Mouse (Mus musculus) embryonic facial prominence, embryonic 11.5 days (tissue): ENCODE results near the gene Gpr50. TPM values are rescaled to one million over a fixed set of nuclear protein-coding genes. Genes with fewer than 3 reads are reported as not detected.
A peak's percentile ranks its signal among the peaks of the same experiment; 100 is the strongest.

Experiments
- ATAC-seq: fragments of 200-750 bp; cut with Nextera tagmentation; replicated peaks from 2 replicates; pipeline ENCODE4 v1.8.0; 2017; ENCODE audit warnings: low read depth; ENCODE audit not compliant: insufficient number of reproducible peaks, low FRiP score, low TSS enrichment
- DNase-seq: peaks from one replicate; pipeline ENCODE4 v3.0.0-alpha.2; 2015; ENCODE audit warnings: low spot score
- H3K27ac ChIP-seq: fragments of 300-500 bp; sonication (generic); replicated peaks from 2 replicates; pipeline ENCODE4 v1.5.1; 2014; ENCODE audit warnings: mild to moderate bottlenecking, low read depth, low read length, control low read depth
- H3K27me3 ChIP-seq: fragments of 300-500 bp; sonication (generic); 2 replicates; pipeline ENCODE4 v1.6.1; 2014; ENCODE audit warnings: mild to moderate bottlenecking, low read length, moderate library complexity, mixed read lengths; ENCODE audit not compliant: control insufficient read depth, insufficient read depth
- H3K36me3 ChIP-seq: fragments of 300-500 bp; sonication (generic); replicated peaks from 2 replicates; pipeline ENCODE4 v1.6.1; 2014; ENCODE audit warnings: low read depth, mild to moderate bottlenecking, low read length, moderate library complexity, mixed read lengths; ENCODE audit not compliant: control insufficient read depth, insufficient read depth
- H3K4me1 ChIP-seq: fragments of 300-500 bp; sonication (generic); 2 replicates; pipeline ENCODE4 v1.6.1; 2014; ENCODE audit warnings: low read length, mixed read lengths; ENCODE audit not compliant: control insufficient read depth, insufficient read depth
- H3K4me2 ChIP-seq: fragments of 300-500 bp; sonication (generic); 2 replicates; pipeline ENCODE4 v1.6.1; 2014; ENCODE audit warnings: low read depth, mild to moderate bottlenecking, control low read depth, low read length, moderate library complexity
- H3K4me3 ChIP-seq: fragments of 300-500 bp; sonication (generic); 2 replicates; pipeline ENCODE4 v1.5.1; 2014; ENCODE audit warnings: low read depth, low read length, control low read depth
- H3K9ac ChIP-seq: fragments of 300-500 bp; sonication (generic); replicated peaks from 2 replicates; pipeline ENCODE4 v1.6.1; 2014; ENCODE audit warnings: mild to moderate bottlenecking, control low read depth, low read length
- H3K9me3 ChIP-seq: fragments of 300-500 bp; sonication (generic); replicated peaks from 2 replicates; pipeline ENCODE4 v1.6.1; 2016; ENCODE audit warnings: mild to moderate bottlenecking, low read length, inconsistent platforms, mixed read lengths; ENCODE audit not compliant: control insufficient read depth
- WGBS: fragments of 180-500 bp; shearing (Covaris S2); extraction: QIAGEN DNeasy Blood & Tissue Kit; methylation state at CpG from one replicate; pipeline ENCODE4 v1.1.7; 2014; 5-methylcytosine and 5-hydroxymethylcytosine counted together
- polyA plus RNA-seq: library from polyadenylated mRNA; unstranded; fragments of >200 nt; fragmentation: Nextera tagmentation; extraction: Ambion mirVana; gene quantifications from 2 replicates; pipeline ENCODE4 v1.2.1, GENCODE M21; 2014

The Gpr50 gene
- 15.1 and 17.8 TPM in 2 replicates for polyA plus RNA-seq

GRCm38 (mm10) chrX:71663374-71663773 lies at the start of gene Gpr50:
Gpr50 (plus strand) TSS chrX:71663667.
- peak within 1 kb of the TSS; percentile 38 for H3K4me3 ChIP-seq
- ATAC-seq, result peak; percentile 69; the same call in 1 of the 2 replicates
- no peaks in the 10 kb centered on the region for H3K4me1 ChIP-seq
- no peak within 1 kb of the TSS for H3K27ac ChIP-seq
- DNase-seq, result peak; percentile 67
- no peaks in the 10 kb centered on the region for H3K9me3 ChIP-seq
- 25% methylated on average over 9 of the region's 9 CpGs for WGBS
- H3K36me3 ChIP-seq, result no peaks in the 10 kb centered on the region
- H3K9ac ChIP-seq, result peak within 1 kb of the TSS; percentile 44; the same call in 1 of the 2 replicates
- peak within 1 kb of the TSS; percentile 68 for H3K4me2 ChIP-seq
- peaks cover 3% of the 10 kb centered on the region for H3K27me3 ChIP-seq

GRCm38 (mm10) chrX:71622286-71622685 lies 41.2 kb upstream of the Gpr50 start:
- no peak overlapping the region for H3K4me2 ChIP-seq
- H3K36me3 ChIP-seq, result no peaks in the 10 kb centered on the region
- no peak overlapping the region for H3K4me3 ChIP-seq
- no peak overlapping the region for H3K27ac ChIP-seq
- DNase-seq (no peak), ATAC-seq (no peak)
- no peaks in the 10 kb centered on the region for H3K9me3 ChIP-seq
- WGBS, result 76% methylated on average over 1 of the region's 1 CpGs
- no peak overlapping the region for H3K9ac ChIP-seq
- no peaks in the 10 kb centered on the region for H3K4me1 ChIP-seq
- no peaks in the 10 kb centered on the region for H3K27me3 ChIP-seq

GRCm38 (mm10) chrX:71623843-71624242 lies 39.6 kb upstream of the Gpr50 start:
- no peaks in the 10 kb centered on the region for H3K9me3 ChIP-seq
- H3K4me3 ChIP-seq, result no peak overlapping the region
- H3K27me3 ChIP-seq, result no peaks in the 10 kb centered on the region
- H3K27ac ChIP-seq, result no peak overlapping the region
- H3K4me2 ChIP-seq, result no peak overlapping the region
- no peak for ATAC-seq
- no peaks in the 10 kb centered on the region for H3K36me3 ChIP-seq
- 9% methylated on average over 1 of the region's 1 CpGs for WGBS
- DNase-seq, result peak; percentile 42
- H3K9ac ChIP-seq, result no peak overlapping the region
- H3K4me1 ChIP-seq, result no peaks in the 10 kb centered on the region

GRCm38 (mm10) chrX:71628306-71628705 lies 35.2 kb upstream of the Gpr50 start:
- Histone ChIP-seq H3K27ac (no peak overlapping the region), H3K4me1 (no peaks in the 10 kb centered on the region), H3K9me3 (no peaks in the 10 kb centered on the region), H3K27me3 (no peaks in the 10 kb centered on the region), H3K9ac (no peak overlapping the region), H3K4me3 (no peak overlapping the region), H3K4me2 (no peak overlapping the region), H3K36me3 (no peaks in the 10 kb centered on the region)
- 14% methylated on average over 4 of the region's 4 CpGs for WGBS
- DNase-seq, result peak; percentile 64
- no peak for ATAC-seq

GRCm38 (mm10) chrX:71630709-71631108 lies 32.8 kb upstream of the Gpr50 start:
- H3K4me2 ChIP-seq, result no peak overlapping the region
- ATAC-seq, result no peak
- no peak for DNase-seq
- H3K27me3 ChIP-seq, result no peaks in the 10 kb centered on the region
- no peaks in the 10 kb centered on the region for H3K36me3 ChIP-seq
- no peak overlapping the region for H3K27ac ChIP-seq
- WGBS, result 72% methylated on average over 4 of the region's 4 CpGs
- H3K4me3 ChIP-seq, result no peak overlapping the region
- no peaks in the 10 kb centered on the region for H3K4me1 ChIP-seq
- no peak overlapping the region for H3K9ac ChIP-seq
- H3K9me3 ChIP-seq, result no peaks in the 10 kb centered on the region

DNA sequence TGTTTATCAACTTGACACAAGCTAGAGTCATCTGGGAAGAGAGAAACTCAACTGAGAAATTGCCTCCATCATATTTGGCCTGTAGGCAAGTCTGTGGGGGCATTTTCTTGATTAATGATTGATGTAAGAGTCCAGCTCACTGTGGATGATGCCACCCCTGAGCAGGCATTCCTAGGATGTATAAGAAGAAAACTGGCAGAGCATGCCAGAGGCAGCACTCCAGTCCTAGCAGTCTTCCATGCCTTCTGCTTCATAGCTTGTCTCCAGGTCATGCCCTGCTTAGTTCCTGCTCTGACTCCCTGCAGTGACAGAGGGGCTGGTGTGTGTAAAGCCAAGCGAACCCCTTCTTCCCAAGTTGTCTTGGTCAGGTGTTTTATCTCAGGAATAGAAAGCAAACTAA lies 32.3 kb upstream of the Gpr50 start:
- Histone ChIP-seq H3K27ac (no peak overlapping the region), H3K36me3 (no peaks in the 10 kb centered on the region), H3K4me3 (no peak overlapping the region), H3K9ac (no peak overlapping the region), H3K4me2 (no peak overlapping the region), H3K9me3 (no peaks in the 10 kb centered on the region), H3K27me3 (no peaks in the 10 kb centered on the region), H3K4me1 (no peaks in the 10 kb centered on the region)
- ATAC-seq, result no peak
- no peak for DNase-seq
- WGBS, result 65% methylated on average over 1 of the region's 1 CpGs

GRCm38 (mm10) chrX:71647958-71648357 lies 15.5 kb upstream of the Gpr50 start:
- ATAC-seq, result no peak

GRCm38 (mm10) chrX:71648434-71648833 lies 15.0 kb upstream of the Gpr50 start:
- Histone ChIP-seq H3K4me1 (no peaks in the 10 kb centered on the region), H3K9ac (no peak overlapping the region), H3K27ac (no peak overlapping the region), H3K4me2 (no peak overlapping the region), H3K9me3 (no peaks in the 10 kb centered on the region), H3K36me3 (no peaks in the 10 kb centered on the region), H3K4me3 (no peak overlapping the region), H3K27me3 (no peaks in the 10 kb centered on the region)
- WGBS, result 13% methylated on average over 1 of the region's 1 CpGs
- ATAC-seq (no peak), DNase-seq (no peak)

More at GRCm38 (mm10) chrX:71647958-71648357, 15.5 kb upstream of the Gpr50 start:
- H3K36me3 ChIP-seq, result no peaks in the 10 kb centered on the region
- no peaks in the 10 kb centered on the region for H3K27me3 ChIP-seq
- no peaks in the 10 kb centered on the region for H3K4me1 ChIP-seq
- no peak overlapping the region for H3K27ac ChIP-seq
- H3K9me3 ChIP-seq, result no peaks in the 10 kb centered on the region
- WGBS, result 0% methylated on average over 6 of the region's 6 CpGs
- no peak overlapping the region for H3K9ac ChIP-seq
- H3K4me3 ChIP-seq, result no peak overlapping the region
- no peak overlapping the region for H3K4me2 ChIP-seq
- peak; percentile 68 for DNase-seq
